Mouse (Mus musculus) heart, adult 18-20 months (tissue): ENCODE data around the gene Lst1. TPM values are rescaled to one million over a fixed set of nuclear protein-coding genes. Genes with fewer than 3 reads are reported as not detected.

ENCODE experiments used
- DNase-seq, 2 experiments: peaks; one replicate each; pipeline ENCODE4 v3.0.0; 2021 to 2022; ENCODE audit warnings: mixed read lengths in 1 of 2
- total RNA-seq, 2 experiments: library from RNA; stranded (reverse); gene quantifications; 2 replicates each; pipeline ENCODE4 v1.2.3; 2021

The Lst1 gene
- total RNA-seq, 2 experiments from 2014 or later = 2.0 to 3.3 TPM

DNA sequence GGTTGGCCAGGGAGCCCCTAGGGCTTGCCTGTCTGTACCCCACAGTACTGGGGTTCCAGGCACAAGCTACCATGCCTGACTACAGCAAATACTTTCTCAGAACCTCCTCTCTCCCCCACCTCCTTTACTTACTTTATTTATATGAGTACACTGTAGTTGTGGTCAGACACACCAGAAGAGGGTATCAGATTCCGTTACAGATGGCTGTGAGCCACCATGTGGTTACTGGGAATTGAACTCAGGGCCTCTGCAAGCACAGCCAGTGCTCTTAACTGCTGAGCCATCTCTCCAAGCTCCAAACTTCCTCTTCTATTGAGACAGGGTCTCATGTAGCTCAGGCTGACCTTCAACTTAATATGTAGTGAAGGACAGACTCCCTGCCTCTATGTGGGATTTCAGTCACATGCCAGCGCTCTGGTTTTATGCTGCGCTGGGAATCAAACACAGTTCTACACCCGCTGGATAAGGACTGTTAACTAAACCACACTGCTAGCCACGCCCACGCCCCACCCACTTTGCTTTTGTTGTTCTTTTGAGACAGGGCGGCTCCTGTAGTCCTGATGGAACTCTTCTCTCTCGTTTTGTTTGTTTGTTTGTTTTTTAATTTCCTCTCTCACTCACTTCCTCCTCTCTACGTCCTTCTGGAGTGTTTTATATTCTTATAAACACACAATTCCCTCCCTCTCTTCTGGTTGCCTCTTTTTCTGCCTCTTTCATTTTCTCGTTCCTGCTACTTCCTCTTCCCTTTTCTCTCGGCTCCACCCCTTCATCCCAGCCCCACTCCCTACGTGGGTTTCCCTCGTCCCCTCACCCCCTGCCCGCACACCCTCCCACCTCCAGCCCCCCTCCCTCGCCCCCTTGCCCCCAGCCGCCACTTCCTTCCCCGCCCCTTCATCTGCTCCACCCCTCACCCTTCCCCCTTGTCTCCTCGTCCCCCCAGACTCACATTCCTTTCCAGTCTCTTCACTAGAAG, 2.3 kb downstream of the Lst1 start:
- DNase-seq = peak; percentile 78 to 90

GRCm38 (mm10) chr17:35180093-35180492, 8.1 kb downstream of the Lst1 start:
- DNase-seq = no peak

GRCm38 (mm10) chr17:35178528-35178927, 9.7 kb downstream of the Lst1 start:
- peak; percentile 76 to 81 for DNase-seq

DNA sequence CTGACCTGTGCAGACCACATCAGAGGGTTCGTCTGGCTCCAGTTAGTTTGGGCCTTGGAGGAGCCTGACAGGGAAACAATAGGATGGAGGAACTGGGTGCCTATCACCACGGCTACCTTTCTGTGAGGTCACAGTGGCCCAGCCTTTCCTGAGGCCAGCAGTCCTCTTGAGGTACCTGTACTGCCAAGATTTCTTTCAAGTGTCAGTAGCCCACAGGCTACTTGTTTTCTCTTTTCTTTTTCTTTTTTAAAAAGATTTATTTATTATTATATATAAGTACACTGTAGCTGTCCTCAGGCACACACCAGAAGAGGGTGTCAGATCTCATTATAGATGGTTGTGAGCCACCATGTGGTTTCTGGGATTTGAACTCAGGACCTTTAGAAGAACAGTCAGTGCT, 12.3 kb downstream of the Lst1 start, which contains the start of gene Aif1:
TSS of gene Aif1 (minus strand) at position 101 of the 400 bp plus-strand sequence.
- DNase-seq = no peak

DNA sequence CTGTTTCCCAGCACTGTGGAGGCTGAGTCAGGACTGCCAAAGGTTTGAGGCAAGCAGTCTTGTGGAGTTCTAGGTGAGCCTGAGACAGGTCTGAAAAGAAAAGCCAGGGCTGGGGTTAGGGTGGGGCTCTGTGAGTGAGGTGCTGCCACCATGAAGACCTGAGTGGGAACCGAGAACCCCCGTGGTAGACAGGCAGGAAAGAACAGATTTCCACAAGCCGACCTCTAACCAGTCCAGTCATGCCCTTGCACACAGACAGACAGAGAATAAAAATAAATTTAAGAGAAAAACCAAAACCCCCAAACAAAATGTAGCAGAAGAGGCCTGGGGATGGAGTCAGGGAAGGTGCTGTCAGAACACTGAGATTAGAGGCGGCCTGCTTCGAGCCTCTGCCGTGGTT, 12.9 kb downstream of the Lst1 start:
- no peak for DNase-seq

- no peak for DNase-seq
These were observed 13.8 kb downstream of the Lst1 start for GRCm38 (mm10) chr17:35174201-35174977.

DNA sequence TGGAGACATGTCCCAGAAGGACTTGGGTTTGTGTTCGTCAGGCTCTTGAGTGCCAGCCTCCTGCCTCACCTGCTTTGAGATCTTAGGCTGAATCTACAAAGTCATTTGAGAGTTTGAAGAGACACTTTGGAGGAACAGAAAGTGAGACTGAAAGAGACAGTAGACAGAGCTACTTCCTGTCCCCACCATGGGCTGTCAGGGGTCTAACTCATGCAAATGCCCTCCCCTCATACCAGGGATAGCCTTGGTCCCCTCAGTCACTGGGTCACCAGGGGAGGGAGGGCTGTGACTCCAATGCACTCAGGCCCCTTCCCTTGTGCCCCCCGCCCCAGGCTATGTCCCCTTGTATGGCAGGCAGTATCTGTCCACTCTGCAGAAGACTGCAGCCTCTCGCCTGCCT, 14.9 kb downstream of the Lst1 start:
- no peak for DNase-seq

DNA sequence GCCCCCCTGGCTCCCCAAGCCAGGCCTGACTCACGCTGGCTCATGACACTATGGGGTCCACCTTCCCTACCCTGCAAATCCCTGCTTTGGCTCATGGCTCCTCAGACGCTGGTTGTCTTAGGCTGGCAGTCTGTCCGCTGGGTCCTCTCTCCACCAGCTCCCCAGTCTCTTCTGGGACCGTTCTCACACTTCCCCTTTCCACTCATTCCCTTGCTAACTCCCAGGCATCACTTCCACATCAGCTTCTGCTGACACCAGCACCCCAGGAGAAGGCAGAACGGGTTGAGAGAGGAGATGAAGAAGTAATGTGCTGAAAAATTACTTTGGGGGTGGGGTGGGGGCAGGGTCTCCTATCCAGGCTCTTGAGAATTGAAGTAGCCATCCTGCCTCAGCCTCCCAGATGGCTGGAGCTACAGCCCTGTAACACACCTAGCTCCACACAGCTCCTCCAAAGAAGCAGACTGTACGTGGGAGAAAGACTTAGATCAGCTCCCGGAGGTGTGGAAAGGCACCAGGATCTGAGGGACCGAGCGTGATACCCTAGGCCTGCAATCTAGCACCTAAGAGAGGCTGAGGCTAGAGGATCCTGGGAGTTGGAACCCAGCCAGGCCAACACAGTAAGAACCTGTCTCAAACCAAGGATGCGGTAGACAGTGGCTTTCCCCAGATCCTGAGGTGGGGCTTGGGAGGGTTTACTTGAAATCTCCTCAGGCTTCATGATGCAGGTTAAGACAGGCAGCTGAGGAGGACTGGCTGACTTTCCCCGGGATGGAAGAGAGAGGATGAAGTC, 15.6 kb downstream of the Lst1 start:
- peak in 1 of 2 experiments; percentile 58 for DNase-seq

DNA sequence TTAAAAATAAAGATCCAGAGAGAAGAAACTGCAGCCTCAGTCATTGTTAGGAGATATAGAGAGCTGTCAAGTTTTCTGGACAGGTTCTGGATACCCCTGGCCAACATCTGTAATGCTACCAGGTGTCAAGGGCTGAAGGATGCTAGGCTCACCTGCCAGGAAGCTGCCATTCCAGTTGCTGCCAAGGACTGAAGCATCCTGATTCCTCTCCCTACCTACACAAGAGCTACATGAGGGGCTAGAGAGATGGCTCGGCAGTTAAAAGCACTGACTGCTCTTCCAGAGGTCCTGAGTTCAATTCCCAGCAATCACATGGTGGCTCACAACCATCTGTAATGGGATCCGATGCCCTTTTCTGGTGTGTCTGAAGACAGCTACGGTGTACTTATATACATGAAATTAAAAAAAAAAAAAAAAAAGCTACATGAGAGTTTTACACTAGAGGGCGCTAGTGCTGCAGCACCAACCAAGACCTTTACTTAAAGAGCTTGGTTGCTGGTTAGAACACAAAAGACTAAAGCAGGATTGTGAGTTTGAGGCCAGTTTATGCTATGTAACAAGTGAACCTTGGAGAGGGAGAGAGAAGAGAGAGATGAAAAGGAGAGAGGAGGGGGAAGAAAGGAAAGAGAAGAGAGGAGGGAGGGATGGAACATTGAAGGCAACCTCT, 19.6 kb downstream of the Lst1 start:
- DNase-seq = peak in 1 of 2 experiments; percentile 51

- no peak for DNase-seq
These were observed 20.4 kb downstream of the Lst1 start for GRCm38 (mm10) chr17:35167794-35168193.

DNA sequence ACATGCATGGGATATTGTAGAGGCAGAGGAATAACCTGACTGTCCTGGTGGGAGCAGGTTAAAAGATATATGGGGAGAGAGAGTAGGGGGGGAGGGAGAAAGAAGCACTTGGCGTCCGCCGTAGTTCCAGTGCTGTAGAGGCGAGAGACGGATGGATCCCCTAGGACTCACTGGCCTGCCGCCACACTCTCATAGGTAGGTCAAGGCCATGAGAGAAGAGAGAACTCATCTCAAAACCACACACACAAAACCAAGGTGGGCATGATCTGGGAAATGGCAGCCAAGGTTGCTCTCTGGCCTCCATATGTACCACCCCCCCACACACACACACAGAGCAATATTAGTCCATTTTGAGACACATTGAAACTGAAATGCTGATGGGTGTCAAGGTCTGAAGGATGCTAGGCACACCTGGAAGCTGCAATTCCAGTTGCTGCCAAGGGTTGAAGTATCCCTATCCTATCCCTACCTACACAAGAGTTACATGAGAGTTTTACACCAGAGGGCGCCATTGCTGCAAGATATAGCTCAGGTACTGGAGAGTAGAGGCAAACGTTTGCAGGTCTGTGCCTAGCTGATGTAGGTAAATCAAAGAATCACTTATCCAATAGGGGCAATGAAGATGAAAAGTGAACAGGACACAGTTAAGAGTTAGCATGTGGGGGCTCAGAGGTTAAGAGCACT, 21.7 kb downstream of the Lst1 start:
- peak; percentile 66 to 73 for DNase-seq

DNA sequence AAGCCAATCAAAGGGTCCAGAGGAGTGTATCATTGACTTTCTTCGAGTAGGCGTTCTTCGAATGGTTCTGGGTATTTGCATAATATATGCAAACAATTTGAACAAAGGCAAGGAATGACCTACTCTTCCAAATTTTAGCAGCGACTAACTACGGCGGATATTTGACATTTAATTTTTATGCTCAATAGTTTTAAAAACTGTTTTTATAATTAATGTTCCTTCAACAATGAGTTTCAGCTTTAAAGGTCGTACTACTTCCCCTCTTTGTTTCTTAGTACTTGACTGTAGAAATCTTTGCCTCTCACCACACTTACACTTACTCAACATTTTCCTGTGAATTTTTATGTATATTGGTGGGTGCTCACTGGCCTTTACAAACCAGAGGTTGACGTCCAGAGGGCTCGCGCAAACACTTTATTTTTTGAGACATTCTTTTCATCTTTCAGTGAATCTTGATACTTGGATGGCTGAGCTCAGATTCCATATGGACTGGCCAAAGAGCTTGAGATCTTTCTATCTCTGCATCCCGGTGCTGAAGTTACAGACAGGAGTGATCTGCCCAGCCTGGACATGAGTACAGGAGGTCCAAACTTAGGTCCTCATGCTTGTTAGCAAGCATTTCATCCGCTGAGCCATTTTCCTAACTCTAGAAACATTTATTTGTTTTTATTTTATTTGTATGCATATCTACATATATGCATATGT, 22.6 kb downstream of the Lst1 start:
- no peak for DNase-seq

DNA sequence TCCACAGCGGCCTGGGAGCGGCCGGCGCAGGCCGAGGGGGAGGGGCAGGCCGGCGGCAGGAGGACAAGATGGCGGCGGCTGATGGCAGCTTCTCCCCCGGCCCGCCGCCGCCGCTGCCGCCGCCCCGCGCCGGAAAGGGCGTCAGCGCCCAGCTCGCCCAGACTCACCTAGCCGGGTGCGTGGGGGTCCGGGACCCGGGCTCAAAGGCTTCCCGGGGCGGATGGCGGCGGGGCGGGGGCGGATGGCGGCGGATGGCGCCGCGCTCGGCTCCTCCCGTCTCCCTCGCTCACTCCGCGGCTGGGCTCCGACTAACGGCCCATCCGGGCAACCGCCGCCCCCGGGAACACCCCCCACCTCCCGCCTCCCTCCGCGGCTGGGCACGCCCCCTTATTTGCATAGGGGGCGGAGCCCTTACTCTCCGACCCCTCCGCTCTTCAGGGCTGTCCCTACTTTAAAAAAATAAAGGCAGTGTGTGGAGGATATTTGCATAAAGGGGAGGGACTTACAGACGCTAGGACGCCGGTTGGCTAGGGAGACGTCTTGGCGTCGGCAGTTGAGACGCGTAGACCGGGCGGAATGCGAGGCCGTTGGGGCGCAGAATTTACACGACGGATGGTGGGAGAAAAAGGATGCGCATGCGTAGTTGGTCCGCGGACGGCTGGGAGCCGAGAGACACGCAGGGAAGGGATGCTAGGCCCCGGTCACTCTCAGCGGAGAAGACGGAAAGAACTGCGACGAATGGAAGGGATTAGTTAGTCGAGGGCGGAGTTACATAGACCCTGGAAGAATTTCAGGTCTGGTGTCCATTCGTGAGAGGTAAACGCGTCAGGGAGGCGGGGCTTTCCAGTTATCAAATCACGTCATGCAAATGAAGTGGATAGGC, 23.4 kb downstream of the Lst1 start, which contains the start of gene Prrc2a:
TSS of gene Prrc2a (minus strand) at position 330 of the 883 bp plus-strand sequence.
- peak; percentile 97 to 99 for DNase-seq

- DNase-seq = no peak
These were observed 24.0 kb downstream of the Lst1 start for GRCm38 (mm10) chr17:35164218-35164567.

- DNase-seq = no peak
These were observed 24.7 kb downstream of the Lst1 start for GRCm38 (mm10) chr17:35163326-35164081.

DNA sequence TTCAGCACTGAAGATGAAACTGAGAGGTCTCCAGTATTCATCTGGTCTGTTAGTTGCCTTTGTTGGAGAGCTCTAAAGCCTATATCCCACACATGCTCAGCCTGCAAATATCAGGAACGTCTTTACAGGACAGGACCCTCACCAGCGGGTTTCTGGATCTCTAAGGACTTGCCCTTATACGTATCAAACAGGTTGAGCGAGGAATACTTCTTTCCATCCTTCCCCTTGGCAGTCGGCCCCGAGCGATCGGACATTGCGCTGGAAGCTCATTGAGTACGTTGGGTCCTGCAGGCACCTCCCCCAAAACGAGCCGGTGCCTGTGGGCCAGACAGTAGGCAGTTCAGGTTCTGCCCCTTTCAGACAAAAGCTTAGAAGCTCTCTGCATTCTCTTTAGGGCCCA, 25.5 kb downstream of the Lst1 start:
- DNase-seq = peak; percentile 60 to 70

DNA sequence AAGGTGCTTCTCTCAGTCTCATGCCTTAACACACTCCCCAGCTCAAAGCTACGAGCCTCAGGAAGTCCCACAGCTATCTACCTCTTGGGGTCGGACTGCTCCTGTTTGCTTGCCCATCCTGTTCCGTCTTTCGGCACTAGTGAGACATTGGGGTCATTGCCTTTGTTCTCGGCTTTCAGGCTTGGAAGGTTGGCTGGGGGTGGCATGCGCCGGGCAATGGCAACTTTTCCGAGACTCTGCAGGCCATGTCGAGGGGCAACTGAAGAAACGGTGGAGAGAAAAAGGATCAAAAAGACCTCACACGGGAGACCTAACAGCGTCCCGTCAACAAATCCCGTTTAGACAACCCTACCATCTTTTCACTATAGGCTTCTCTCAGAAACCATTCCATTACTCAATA, 26.1 kb downstream of the Lst1 start:
- DNase-seq = no peak

DNA sequence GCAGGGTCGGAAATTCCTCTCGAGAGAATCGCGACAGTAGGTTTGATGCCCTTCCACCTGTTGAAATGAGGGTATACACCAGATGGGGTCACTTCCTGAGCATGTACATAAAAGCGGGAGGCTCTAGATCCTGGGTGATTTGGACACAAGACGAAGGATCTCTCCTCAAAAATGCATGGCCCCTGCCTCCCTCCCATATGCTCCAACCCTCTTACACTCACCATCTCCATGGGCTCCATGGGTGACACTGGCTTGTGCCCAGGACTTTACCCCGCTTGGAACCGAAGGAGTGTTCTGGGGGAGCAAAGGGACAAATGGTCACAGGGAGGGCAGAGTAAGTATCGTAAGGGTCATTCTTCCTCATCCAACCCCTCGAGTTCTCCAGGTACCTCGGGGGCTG, 26.8 kb downstream of the Lst1 start:
- DNase-seq = no peak

- DNase-seq = no peak
These were observed 28.6 kb downstream of the Lst1 start for GRCm38 (mm10) chr17:35159638-35160037.
